Mouse (Mus musculus): ENCODE results near the gene Trank1. TPM values are rescaled to one million over a fixed set of nuclear protein-coding genes. Genes with fewer than 3 reads are reported as not detected.

Gene Trank1
- polyA plus RNA-seq, 1 experiment from 2014 or later, result 0.18 TPM

GRCm38 (mm10) chr9:111275156-111275555 is 36.4 kb upstream of the Trank1 start:
- Histone ChIP-seq H3K27me3 (ENCODE audit: control insufficient read depth, insufficient read depth, low read depth, low read length) (no peaks in the 10 kb centered on the region), H3K4me3 (ENCODE audit: low read length) (peak overlapping the region; percentile 28), H3K27ac (ENCODE audit: low read length) (no peak overlapping the region), H3K9ac (ENCODE audit: low read length) (no peak overlapping the region), H3K4me2 (ENCODE audit: low read depth, low read length) (peak overlapping the region; percentile 49), H3K9me3 (ENCODE audit: control insufficient read depth, low read length) (no peaks in the 10 kb centered on the region), H3K4me1 (replicated peaks; ENCODE audit: control insufficient read depth, insufficient read depth, low read length) (peaks cover 39% of the 10 kb centered on the region), H3K36me3 (ENCODE audit: control insufficient read depth, insufficient read depth, low read length) (peaks cover 16% of the 10 kb centered on the region)
- no peak for ATAC-seq (ENCODE audit: low read depth)
- 14% methylated on average over 1 of the region's 1 CpGs for WGBS

GRCm38 (mm10) chr9:111285061-111285460 is 26.5 kb upstream of the Trank1 start:
- no peaks in the 10 kb centered on the region for H3K27me3 ChIP-seq (ENCODE audit: control insufficient read depth, insufficient read depth, low read depth, low read length)
- no peaks in the 10 kb centered on the region for H3K4me1 ChIP-seq (replicated peaks; ENCODE audit: control insufficient read depth, insufficient read depth, low read length)
- H3K9me3 ChIP-seq (ENCODE audit: control insufficient read depth, low read length), result no peaks in the 10 kb centered on the region
- no peaks in the 10 kb centered on the region for H3K36me3 ChIP-seq (ENCODE audit: control insufficient read depth, insufficient read depth, low read length)
- no peak overlapping the region for H3K27ac ChIP-seq (ENCODE audit: low read length)
- H3K4me2 ChIP-seq (ENCODE audit: low read depth, low read length), result no peak overlapping the region
- 41% methylated on average over 3 of the region's 3 CpGs for WGBS
- no peak overlapping the region for H3K4me3 ChIP-seq (ENCODE audit: low read length)
- no peak overlapping the region for H3K9ac ChIP-seq (ENCODE audit: low read length)
- ATAC-seq (ENCODE audit: low read depth), result no peak

GRCm38 (mm10) chr9:111285676-111286075 is 25.9 kb upstream of the Trank1 start:
- Histone ChIP-seq H3K9me3 (ENCODE audit: control insufficient read depth, low read length) (no peaks in the 10 kb centered on the region), H3K27me3 (ENCODE audit: control insufficient read depth, insufficient read depth, low read depth, low read length) (no peaks in the 10 kb centered on the region), H3K4me2 (ENCODE audit: low read depth, low read length) (no peak overlapping the region), H3K4me1 (replicated peaks; ENCODE audit: control insufficient read depth, insufficient read depth, low read length) (no peaks in the 10 kb centered on the region), H3K4me3 (ENCODE audit: low read length) (no peak overlapping the region), H3K27ac (ENCODE audit: low read length) (no peak overlapping the region), H3K36me3 (ENCODE audit: control insufficient read depth, insufficient read depth, low read length) (no peaks in the 10 kb centered on the region), H3K9ac (ENCODE audit: low read length) (no peak overlapping the region)
- ATAC-seq (ENCODE audit: low read depth), result no peak
- 11% methylated on average over 5 of the region's 5 CpGs for WGBS

- H3K27me3 ChIP-seq (ENCODE audit: control insufficient read depth, insufficient read depth, low read depth, low read length), result no peaks in the 10 kb centered on the region
- H3K4me1 ChIP-seq (replicated peaks; ENCODE audit: control insufficient read depth, insufficient read depth, low read length), result no peaks in the 10 kb centered on the region
- no peak overlapping the region for H3K4me2 ChIP-seq (ENCODE audit: low read depth, low read length)
- H3K9me3 ChIP-seq (ENCODE audit: control insufficient read depth, low read length), result no peaks in the 10 kb centered on the region
- H3K36me3 ChIP-seq (ENCODE audit: control insufficient read depth, insufficient read depth, low read length), result no peaks in the 10 kb centered on the region
- WGBS, result 66% methylated on average over 2 of the region's 2 CpGs
- no peak for ATAC-seq (ENCODE audit: low read depth)
- no peak overlapping the region for H3K4me3 ChIP-seq (ENCODE audit: low read length)
- no peak overlapping the region for H3K9ac ChIP-seq (ENCODE audit: low read length)
- H3K27ac ChIP-seq (ENCODE audit: low read length), result no peak overlapping the region
Observed at GRCm38 (mm10) chr9:111286468-111286867, 25.1 kb upstream of the Trank1 start.

GRCm38 (mm10) chr9:111287956-111288355 is 23.6 kb upstream of the Trank1 start:
- no peak for ATAC-seq (ENCODE audit: low read depth)

GRCm38 (mm10) chr9:111289294-111289831 is 22.2 kb upstream of the Trank1 start:
- H3K4me2 ChIP-seq (ENCODE audit: low read depth, low read length), result peak overlapping the region; percentile 48
- H3K9ac ChIP-seq (ENCODE audit: low read length), result 0 out of 2 replicates have a peak overlapping the region, but pooled peaks have one; percentile 25
- no peaks in the 10 kb centered on the region for H3K4me1 ChIP-seq (replicated peaks; ENCODE audit: control insufficient read depth, insufficient read depth, low read length)
- H3K4me3 ChIP-seq (ENCODE audit: low read length), result peak overlapping the region; percentile 24
- no peaks in the 10 kb centered on the region for H3K27me3 ChIP-seq (ENCODE audit: control insufficient read depth, insufficient read depth, low read depth, low read length)
- ATAC-seq (ENCODE audit: low read depth), result peak; percentile 64
- no peaks in the 10 kb centered on the region for H3K9me3 ChIP-seq (ENCODE audit: control insufficient read depth, low read length)
- 51% methylated on average over 9 of the region's 9 CpGs for WGBS
- H3K36me3 ChIP-seq (ENCODE audit: control insufficient read depth, insufficient read depth, low read length), result no peaks in the 10 kb centered on the region
- H3K27ac ChIP-seq (ENCODE audit: low read length), result no peak overlapping the region

More at GRCm38 (mm10) chr9:111287956-111288355, 23.6 kb upstream of the Trank1 start:
- no peaks in the 10 kb centered on the region for H3K4me1 ChIP-seq (replicated peaks; ENCODE audit: control insufficient read depth, insufficient read depth, low read length)
- no peaks in the 10 kb centered on the region for H3K27me3 ChIP-seq (ENCODE audit: control insufficient read depth, insufficient read depth, low read depth, low read length)
- H3K4me2 ChIP-seq (ENCODE audit: low read depth, low read length), result no peak overlapping the region
- H3K9me3 ChIP-seq (ENCODE audit: control insufficient read depth, low read length), result no peaks in the 10 kb centered on the region
- 93% methylated on average over 4 of the region's 4 CpGs for WGBS
- no peaks in the 10 kb centered on the region for H3K36me3 ChIP-seq (ENCODE audit: control insufficient read depth, insufficient read depth, low read length)
- H3K9ac ChIP-seq (ENCODE audit: low read length), result no peak overlapping the region
- no peak overlapping the region for H3K4me3 ChIP-seq (ENCODE audit: low read length)
- no peak overlapping the region for H3K27ac ChIP-seq (ENCODE audit: low read length)

DNA sequence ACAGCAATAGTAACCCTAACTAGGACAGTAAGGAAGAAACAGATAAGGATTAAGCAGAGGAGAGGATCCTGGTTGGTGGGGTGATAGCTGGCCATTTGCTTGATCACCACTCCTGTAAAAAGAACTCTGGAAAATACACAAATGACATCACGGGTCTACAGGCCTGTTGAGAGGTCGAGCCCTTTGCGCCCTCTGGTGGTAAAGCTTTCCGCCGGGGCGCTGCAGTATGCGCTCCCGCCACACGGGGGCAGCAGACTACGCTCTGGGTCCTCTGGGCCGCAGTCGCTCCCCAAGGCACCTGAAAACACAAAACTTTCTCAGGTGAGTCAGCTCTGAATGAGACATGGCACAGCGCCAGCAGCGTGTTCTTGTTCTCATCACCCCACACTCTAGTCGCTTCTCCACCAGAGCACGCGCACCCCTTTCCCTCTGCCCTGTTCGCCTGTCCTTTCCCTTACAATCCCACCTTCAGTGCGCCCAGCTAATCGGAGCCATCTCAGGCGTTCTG is 21.7 kb upstream of the Trank1 start:
- no peaks in the 10 kb centered on the region for H3K27me3 ChIP-seq (ENCODE audit: control insufficient read depth, insufficient read depth, low read depth, low read length)
- H3K4me3 ChIP-seq (ENCODE audit: low read length), result peak overlapping the region; percentile 24
- ATAC-seq (ENCODE audit: low read depth), result peak; percentile 85
- H3K4me2 ChIP-seq (ENCODE audit: low read depth, low read length), result peak overlapping the region; percentile 48
- H3K36me3 ChIP-seq (ENCODE audit: control insufficient read depth, insufficient read depth, low read length), result no peaks in the 10 kb centered on the region
- H3K9me3 ChIP-seq (ENCODE audit: control insufficient read depth, low read length), result no peaks in the 10 kb centered on the region
- 0 out of 2 replicates have a peak overlapping the region, but pooled peaks have one; percentile 25 for H3K9ac ChIP-seq (ENCODE audit: low read length)
- WGBS, result 12% methylated on average over 21 of the region's 21 CpGs
- no peak overlapping the region for H3K27ac ChIP-seq (ENCODE audit: low read length)
- no peaks in the 10 kb centered on the region for H3K4me1 ChIP-seq (replicated peaks; ENCODE audit: control insufficient read depth, insufficient read depth, low read length)

DNA sequence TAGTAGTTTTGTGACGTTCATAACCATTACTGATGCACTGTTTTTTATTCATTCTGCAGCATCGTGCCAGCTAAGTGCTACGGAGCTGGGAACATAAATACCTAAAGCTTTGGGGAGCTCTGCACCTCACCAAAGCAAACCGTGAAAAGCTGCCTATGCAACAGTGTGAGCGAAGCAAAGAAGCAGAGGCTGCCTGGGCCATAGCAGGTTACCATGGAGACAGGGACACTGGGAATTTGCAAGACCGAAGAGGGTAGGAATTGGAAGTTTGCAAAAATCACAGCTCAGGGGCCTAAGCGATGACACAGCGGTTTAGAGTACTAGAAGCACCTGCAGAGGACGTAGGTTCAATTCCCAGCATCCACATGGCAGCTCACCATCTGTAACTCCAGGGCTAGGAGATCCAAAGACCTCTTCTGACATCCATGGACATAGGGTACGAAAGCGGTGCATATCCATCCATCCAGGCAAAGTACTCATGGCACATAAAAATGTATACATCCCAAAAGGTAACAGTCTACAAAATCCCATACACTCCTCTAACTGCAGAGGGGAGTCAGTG is 20.9 kb upstream of the Trank1 start:
- Histone ChIP-seq H3K4me1 (replicated peaks; ENCODE audit: control insufficient read depth, insufficient read depth, low read length) (no peaks in the 10 kb centered on the region), H3K9me3 (ENCODE audit: control insufficient read depth, low read length) (no peaks in the 10 kb centered on the region), H3K4me3 (ENCODE audit: low read length) (no peak overlapping the region), H3K36me3 (ENCODE audit: control insufficient read depth, insufficient read depth, low read length) (no peaks in the 10 kb centered on the region), H3K4me2 (ENCODE audit: low read depth, low read length) (no peak overlapping the region), H3K27ac (ENCODE audit: low read length) (no peak overlapping the region), H3K27me3 (ENCODE audit: control insufficient read depth, insufficient read depth, low read depth, low read length) (no peaks in the 10 kb centered on the region), H3K9ac (ENCODE audit: low read length) (no peak overlapping the region)
- WGBS, result 62% methylated on average over 11 of the region's 11 CpGs
- no peak for ATAC-seq (ENCODE audit: low read depth)

DNA sequence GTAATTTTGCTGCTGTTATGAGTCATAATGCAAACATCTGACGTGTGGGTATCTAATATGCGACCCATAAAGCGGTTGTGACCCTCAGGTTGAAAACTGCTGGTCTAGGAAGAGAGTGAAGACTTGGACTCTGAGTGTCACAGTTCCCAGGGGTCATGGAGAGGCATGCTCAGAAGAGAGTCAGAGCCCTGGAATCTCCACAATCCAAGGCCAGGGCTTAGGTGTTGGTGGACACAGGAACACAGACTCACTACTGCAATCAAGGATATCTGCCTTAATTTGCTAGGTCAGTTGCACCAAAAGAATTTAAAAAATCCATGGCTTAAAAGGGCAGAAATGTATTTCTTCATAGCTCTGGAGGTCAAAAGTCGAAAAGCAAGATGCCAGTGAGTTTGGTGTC is 18.3 kb upstream of the Trank1 start:
- no peak overlapping the region for H3K4me3 ChIP-seq (ENCODE audit: low read length)
- H3K9me3 ChIP-seq (ENCODE audit: control insufficient read depth, low read length), result no peaks in the 10 kb centered on the region
- 76% methylated on average over 4 of the region's 4 CpGs for WGBS
- H3K4me1 ChIP-seq (replicated peaks; ENCODE audit: control insufficient read depth, insufficient read depth, low read length), result no peaks in the 10 kb centered on the region
- H3K36me3 ChIP-seq (ENCODE audit: control insufficient read depth, insufficient read depth, low read length), result no peaks in the 10 kb centered on the region
- H3K27ac ChIP-seq (ENCODE audit: low read length), result no peak overlapping the region
- no peaks in the 10 kb centered on the region for H3K27me3 ChIP-seq (ENCODE audit: control insufficient read depth, insufficient read depth, low read depth, low read length)
- H3K4me2 ChIP-seq (ENCODE audit: low read depth, low read length), result no peak overlapping the region
- no peak for ATAC-seq (ENCODE audit: low read depth)
- no peak overlapping the region for H3K9ac ChIP-seq (ENCODE audit: low read length)
